Mouse (Mus musculus) bone marrow macrophage, adult 2 months (primary cell): ENCODE results near the gene Dlx5.

Experiments used
- CTCF ChIP-seq: IDR thresholded peaks from 2 replicates; pipeline ENCODE4 v1.5.1; 2012; ENCODE audit warnings: low read depth, mild to moderate bottlenecking, low read length, moderate library complexity
- POLR2A ChIP-seq: IDR thresholded peaks from 2 replicates; pipeline ENCODE4 v1.6.1; 2012; ENCODE audit warnings: mild to moderate bottlenecking, low read depth, low read length, borderline replicate concordance

DNA sequence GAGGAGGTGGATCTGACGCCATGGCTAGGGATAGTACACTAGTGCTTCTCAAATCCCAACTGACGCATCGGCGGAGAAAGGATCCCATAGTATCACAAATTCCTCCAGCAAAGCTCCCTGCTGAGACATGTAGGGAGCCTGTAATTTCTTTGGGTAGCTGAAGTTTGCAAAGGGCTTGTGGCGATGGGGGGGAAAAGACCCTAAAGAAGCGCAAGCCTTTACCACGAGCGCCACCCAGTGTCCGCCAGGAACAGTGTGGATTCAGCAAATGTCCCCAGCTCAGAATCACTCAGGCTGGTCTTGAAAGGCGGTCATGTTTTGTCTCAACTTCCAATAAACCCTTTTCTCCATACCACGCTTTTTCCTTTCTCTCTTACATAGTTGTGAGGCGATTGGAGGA, 3.0 kb upstream of the Dlx5 start:
- TF ChIP-seq POLR2A, result no peak
- TF ChIP-seq CTCF, result peak; percentile 94
